Mouse (Mus musculus) spleen, adult 2 months (tissue): ENCODE data around the gene Ston2. TPM values are rescaled to one million over a fixed set of nuclear protein-coding genes. Genes with fewer than 3 reads are reported as not detected.

Experiments
- DNase-seq, 2 experiments: peaks; one replicate each; pipeline versions ENCODE4 v3.0.0 to v3.0.0-alpha.2; 2012 to 2021; ENCODE audit warnings: low spot score in 2 of 2, low read depth in 1 of 2
- H3K27ac ChIP-seq: fragments of 200-500 bp; 2 replicates; pipeline ENCODE4 v1.5.1; 2012; ENCODE audit warnings: low read length, inconsistent platforms; ENCODE audit not compliant: insufficient read depth
- H3K27me3 ChIP-seq: fragments of 200-500 bp; 2 replicates; pipeline ENCODE4 v1.6.1; 2012; ENCODE audit warnings: mild to moderate bottlenecking, moderate library complexity, low read length, inconsistent platforms; ENCODE audit not compliant: control insufficient read depth, insufficient read depth
- H3K36me3 ChIP-seq: fragments of 200-500 bp; 2 replicates; pipeline ENCODE4 v1.6.1; 2012; ENCODE audit warnings: mild to moderate bottlenecking, low read length, inconsistent platforms; ENCODE audit not compliant: control insufficient read depth, insufficient read depth
- H3K4me1 ChIP-seq: fragments of 200-500 bp; 2 replicates; pipeline ENCODE4 v1.6.1; 2011; ENCODE audit warnings: inconsistent platforms; ENCODE audit not compliant: control insufficient read depth, insufficient read depth, insufficient read length
- H3K4me3 ChIP-seq: fragments of 200-500 bp; 2 replicates; pipeline ENCODE4 v1.5.1; 2011; ENCODE audit warnings: mild to moderate bottlenecking, inconsistent platforms; ENCODE audit not compliant: insufficient read depth, insufficient read length; ENCODE audit errors: extremely low read depth
- CTCF ChIP-seq: fragments of 200-500 bp; IDR thresholded peaks from 2 replicates; pipeline ENCODE4 v1.5.1; 2011; ENCODE audit warnings: mild to moderate bottlenecking, inconsistent platforms; ENCODE audit not compliant: insufficient read depth, insufficient read length, insufficient replicate concordance; ENCODE audit errors: extremely low read depth
- POLR2A ChIP-seq: fragments of 200-500 bp; IDR thresholded peaks from 2 replicates; pipeline ENCODE4 v1.6.1; 2011; ENCODE audit warnings: low read depth, low read length, inconsistent platforms
- WGBS: fragments of 180-500 bp; shearing (Covaris S2); methylation state at CpG from one replicate; pipeline ENCODE4 v1.1.7; 2018; 5-methylcytosine and 5-hydroxymethylcytosine counted together
- polyA plus RNA-seq: library from polyadenylated mRNA; depleted of rRNA; stranded (reverse); fragments of >200 nt; gene quantifications from 2 replicates; pipeline ENCODE4 v1.2.3, GENCODE M21; 2012

The Ston2 gene
- polyA plus RNA-seq, 1 experiment: 8.1 TPM

DNA sequence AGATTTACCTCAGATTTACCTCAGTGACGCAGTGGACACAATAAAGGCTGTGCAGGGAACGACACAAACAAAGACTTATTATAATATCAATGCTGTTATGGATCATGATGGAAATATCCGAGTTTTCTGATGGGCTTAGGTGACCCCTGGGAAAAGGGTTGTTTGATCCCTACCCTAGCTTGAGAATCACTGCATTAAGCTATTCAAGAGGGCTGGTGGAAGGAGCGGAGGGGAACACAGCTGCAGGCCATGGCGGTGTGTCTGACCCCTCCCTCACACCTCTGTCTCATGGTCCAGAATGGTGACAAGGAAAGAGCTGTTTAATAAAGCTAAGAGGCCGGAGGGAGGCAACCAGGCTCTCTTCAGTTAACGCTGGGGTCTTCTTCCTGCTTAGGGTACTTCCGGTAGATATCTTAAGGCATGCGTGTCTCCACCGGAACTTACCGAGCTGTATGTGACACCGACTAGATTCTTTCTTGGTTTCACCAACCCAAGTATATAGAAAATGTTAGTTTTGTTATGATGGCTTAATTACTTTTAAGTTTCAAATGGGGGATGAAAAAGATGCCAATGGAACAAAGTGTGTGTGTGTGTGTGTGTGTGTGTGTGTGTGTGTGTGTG is 14.5 kb upstream of the Ston2 start:
- Histone ChIP-seq H3K4me1 (peaks cover 6% of the 10 kb centered on the region; the same call in 1 of the 2 replicates), H3K36me3 (no peaks in the 10 kb centered on the region; the same call in 1 of the 2 replicates), H3K4me3 (no peak overlapping the region), H3K27ac (no peak overlapping the region), H3K27me3 (no peaks in the 10 kb centered on the region)
- DNase-seq: no peak
- TF ChIP-seq CTCF (no peak), POLR2A (no peak)
- WGBS: 86% methylated on average over 12 of the region's 12 CpGs

DNA sequence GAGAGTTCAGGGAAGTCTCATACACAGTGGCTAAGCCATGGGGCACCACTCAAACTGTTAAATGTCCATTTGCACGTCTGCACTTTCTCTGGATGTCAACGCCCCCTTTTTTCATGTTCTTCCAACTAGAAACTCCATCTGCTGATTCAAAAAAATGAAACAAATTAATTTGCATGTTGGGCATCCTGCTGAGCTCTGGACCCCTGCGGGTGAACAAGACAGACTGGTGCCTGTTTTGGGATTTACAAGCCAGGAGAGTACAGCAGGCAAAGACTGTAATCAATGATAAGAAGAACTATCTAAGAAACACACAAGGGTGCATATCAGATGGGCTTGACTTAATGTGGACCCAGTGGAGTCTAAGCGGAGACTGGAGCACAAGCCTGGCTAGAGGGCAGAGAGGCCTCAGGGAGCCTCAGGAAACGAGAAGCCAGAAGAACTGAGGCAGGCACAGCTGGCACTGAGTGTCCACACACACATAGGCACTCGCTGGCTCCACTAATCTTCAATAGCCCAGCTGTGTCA is 12.7 kb upstream of the Ston2 start:
- H3K27me3 ChIP-seq: no peaks in the 10 kb centered on the region
- TF ChIP-seq CTCF: no peak
- no peak for TF ChIP-seq POLR2A
- H3K27ac ChIP-seq: no peak overlapping the region
- no peak for DNase-seq
- H3K4me1 ChIP-seq: peaks cover 6% of the 10 kb centered on the region; the same call in 1 of the 2 replicates
- H3K36me3 ChIP-seq: no peaks in the 10 kb centered on the region
- H3K4me3 ChIP-seq: no peak overlapping the region
- 80% methylated on average over 6 of the region's 6 CpGs for WGBS

DNA sequence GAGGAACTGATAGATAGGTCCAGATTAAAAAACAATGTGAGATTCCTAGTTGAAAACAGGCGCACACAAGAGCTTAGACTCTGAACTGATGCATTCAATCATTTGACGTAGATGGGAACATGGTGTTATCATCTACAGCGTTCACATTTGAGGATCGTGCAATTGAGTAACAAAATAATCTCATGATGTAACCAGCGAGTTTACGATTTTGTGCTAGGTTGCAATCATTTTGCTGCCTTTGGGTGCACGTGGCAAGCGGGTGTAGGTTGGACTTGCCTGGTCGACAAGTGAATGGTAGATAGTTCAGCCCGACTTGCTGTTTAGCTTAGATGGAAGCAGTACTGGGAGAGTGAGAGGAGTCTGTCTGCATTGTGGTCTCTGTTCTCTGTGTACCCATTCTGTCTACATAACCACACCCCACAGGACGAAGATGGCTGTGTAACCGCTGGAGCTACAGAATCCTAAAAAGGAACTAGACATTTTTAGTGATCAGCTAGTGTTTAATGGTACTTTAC is 11.7 kb upstream of the Ston2 start:
- Histone ChIP-seq H3K4me1 (peaks cover 6% of the 10 kb centered on the region; the same call in 1 of the 2 replicates), H3K36me3 (no peaks in the 10 kb centered on the region), H3K27ac (no peak overlapping the region), H3K27me3 (no peaks in the 10 kb centered on the region), H3K4me3 (no peak overlapping the region)
- TF ChIP-seq POLR2A: no peak
- no peak for TF ChIP-seq CTCF
- WGBS: 72% methylated on average over 12 of the region's 12 CpGs
- DNase-seq: no peak

DNA sequence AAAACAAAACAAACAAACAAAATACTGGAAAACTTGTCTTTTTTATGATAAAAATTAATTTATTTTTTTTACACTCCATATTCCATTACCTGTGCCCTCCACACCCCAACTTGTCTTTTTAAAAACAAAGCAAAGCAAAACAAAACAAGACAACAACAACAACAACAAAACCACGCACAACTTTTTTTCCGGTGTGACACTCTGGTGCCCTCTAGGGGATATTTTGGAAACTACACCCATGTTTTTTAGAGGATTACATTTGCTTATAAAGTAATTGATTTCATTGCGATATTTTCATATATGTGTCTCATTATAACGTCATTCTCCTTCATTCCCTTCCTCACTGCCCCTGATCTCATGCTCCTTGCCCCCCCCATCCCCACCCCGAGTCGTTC is 11.2 kb upstream of the Ston2 start:
- Histone ChIP-seq H3K4me1 (peaks cover 6% of the 10 kb centered on the region; the same call in 1 of the 2 replicates), H3K27ac (no peak overlapping the region), H3K27me3 (no peaks in the 10 kb centered on the region), H3K4me3 (no peak overlapping the region), H3K36me3 (no peaks in the 10 kb centered on the region)
- 17% methylated on average over 6 of the region's 6 CpGs for WGBS
- no peak for DNase-seq
- no peak for TF ChIP-seq POLR2A
- TF ChIP-seq CTCF: no peak

DNA sequence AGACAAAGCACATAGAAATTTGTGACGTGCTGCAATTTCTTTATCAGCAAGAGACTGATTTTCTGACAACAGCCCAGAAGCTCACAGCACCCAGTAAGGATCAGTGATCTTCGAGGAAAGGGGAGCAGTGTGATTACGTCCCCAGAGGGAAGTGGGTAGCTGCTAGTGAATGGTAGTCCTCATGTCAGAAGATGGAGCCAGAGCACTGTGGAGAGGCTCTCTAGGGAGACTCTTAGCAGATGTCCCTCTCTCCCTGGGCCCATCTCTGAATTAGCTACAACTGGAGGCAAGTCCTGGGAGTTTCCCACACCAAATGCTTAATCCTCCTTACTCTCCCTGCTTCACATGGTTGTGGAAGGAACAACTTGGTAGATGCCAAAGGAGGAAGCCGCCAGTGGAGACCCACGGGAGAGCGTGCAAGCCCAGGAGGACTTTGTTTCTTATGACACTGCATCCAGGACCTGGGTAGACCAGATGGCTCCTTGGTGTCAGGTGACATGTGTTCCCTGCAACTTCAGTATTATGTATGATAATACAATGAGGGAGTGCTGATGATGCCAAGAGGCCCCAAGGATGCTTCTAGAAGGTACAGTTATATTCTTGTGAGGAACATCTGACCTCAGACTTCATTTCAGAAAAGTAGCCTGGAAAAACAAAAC is 10.7 kb upstream of the Ston2 start:
- DNase-seq: no peak
- TF ChIP-seq POLR2A (no peak), CTCF (no peak)
- no peak overlapping the region for H3K27ac ChIP-seq
- no peaks in the 10 kb centered on the region for H3K27me3 ChIP-seq
- peaks cover 6% of the 10 kb centered on the region; the same call in 1 of the 2 replicates for H3K4me1 ChIP-seq
- no peak overlapping the region for H3K4me3 ChIP-seq
- H3K36me3 ChIP-seq: no peaks in the 10 kb centered on the region
- 60% methylated on average over 6 of the region's 6 CpGs for WGBS

DNA sequence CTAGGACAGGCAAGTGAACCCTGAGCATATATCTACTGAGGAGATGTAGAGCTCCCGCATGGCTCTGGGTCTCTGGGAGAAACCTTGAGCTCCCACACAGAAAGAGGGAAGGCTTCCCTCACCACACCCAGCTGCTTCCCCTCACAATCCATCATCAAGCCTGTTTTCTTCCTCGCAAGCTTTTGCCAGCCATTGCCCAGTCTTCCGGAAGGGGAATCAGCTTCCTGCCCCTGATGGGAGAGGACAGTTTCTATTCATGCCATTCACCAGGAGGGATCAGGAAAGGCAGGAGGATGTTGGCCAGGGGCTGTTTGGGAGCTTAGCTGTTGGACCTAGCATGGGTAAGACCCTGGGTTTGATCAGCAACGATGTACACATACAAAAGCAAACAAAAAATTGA is 8.6 kb upstream of the Ston2 start:
- 81% methylated on average over 4 of the region's 4 CpGs for WGBS
- H3K4me3 ChIP-seq: no peak overlapping the region
- no peak for TF ChIP-seq CTCF
- TF ChIP-seq POLR2A: no peak
- DNase-seq: no peak
- H3K27me3 ChIP-seq: no peaks in the 10 kb centered on the region
- H3K4me1 ChIP-seq: no peaks in the 10 kb centered on the region
- no peaks in the 10 kb centered on the region for H3K36me3 ChIP-seq
- no peak overlapping the region for H3K27ac ChIP-seq
